Mouse (Mus musculus) cerebellum, adult 2 months (tissue): ENCODE results near the gene Tbcel. TPM values are rescaled to one million over a fixed set of nuclear protein-coding genes. Genes with fewer than 3 reads are reported as not detected.

Experiments used
- DNase-seq, 2 experiments: peaks; one replicate each; pipeline ENCODE4 v3.0.0; 2021
- H3K27ac ChIP-seq: fragments of 200-500 bp; 2 replicates; pipeline ENCODE4 v1.5.1; 2012; ENCODE audit warnings: low read length, control low read depth, inconsistent platforms; ENCODE audit not compliant: insufficient read depth
- H3K27me3 ChIP-seq: fragments of 200-500 bp; 2 replicates; pipeline ENCODE4 v1.6.1; 2012; ENCODE audit warnings: inconsistent platforms, mild to moderate bottlenecking, low read length, moderate library complexity; ENCODE audit not compliant: control insufficient read depth, insufficient read depth
- H3K4me1 ChIP-seq: fragments of 200-500 bp; 2 replicates; pipeline ENCODE4 v1.6.1; 2011; ENCODE audit warnings: low read length; ENCODE audit not compliant: control insufficient read depth, insufficient read depth
- H3K4me3 ChIP-seq: fragments of 200-500 bp; replicated peaks from 2 replicates; pipeline ENCODE3; 2011; ENCODE audit warnings: mild to moderate bottlenecking, low read depth, low read length, control low read depth; ENCODE audit not compliant: insufficient read depth
- CTCF ChIP-seq: fragments of 200-500 bp; IDR thresholded peaks from 2 replicates; pipeline ENCODE4 v1.5.1; 2011; ENCODE audit warnings: low read depth, mild to moderate bottlenecking, control low read depth, low read length, moderate library complexity, borderline replicate concordance; ENCODE audit not compliant: insufficient read depth
- POLR2A ChIP-seq: fragments of 200-500 bp; IDR thresholded peaks from 2 replicates; pipeline ENCODE4 v1.6.1; 2011; ENCODE audit warnings: low read length, control low read depth, borderline replicate concordance; ENCODE audit not compliant: insufficient read depth
- WGBS: fragments of 180-500 bp; shearing (Covaris S2); methylation state at CpG from one replicate; pipeline ENCODE4 v1.1.7; 2018; 5-methylcytosine and 5-hydroxymethylcytosine counted together
- polyA plus RNA-seq: library from polyadenylated mRNA; depleted of rRNA; stranded (reverse); fragments of >200 nt; gene quantifications from 2 replicates; pipeline ENCODE4 v1.2.3, GENCODE M21; 2012; rRNA removed

Tbcel gene
- polyA plus RNA-seq, 1 experiment: 32.8 TPM

DNA sequence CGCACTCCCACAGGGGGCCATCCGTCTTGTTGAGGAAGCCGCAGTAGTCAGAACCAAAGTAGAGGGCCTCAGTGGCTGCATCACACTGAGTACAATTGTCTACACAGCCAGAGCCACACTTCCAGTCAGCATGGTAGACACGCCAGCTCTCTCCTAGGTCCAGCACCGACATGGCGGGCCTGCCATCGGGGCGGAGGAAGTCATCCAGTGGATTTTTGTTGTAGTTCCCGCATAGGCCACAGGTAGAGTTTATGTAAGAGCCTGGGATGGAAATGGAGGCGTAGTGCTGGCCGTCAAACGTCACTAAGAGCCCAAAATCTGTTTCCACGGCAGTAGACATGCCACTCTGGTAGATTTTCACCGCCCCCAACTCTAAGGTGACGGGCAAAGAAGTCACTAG is 130.0 kb downstream of the Tbcel start:
- TF ChIP-seq POLR2A (no peak), CTCF (no peak)
- DNase-seq: no peak
- no peaks in the 10 kb centered on the region for H3K27me3 ChIP-seq
- 87% methylated on average over 15 of the region's 15 CpGs for WGBS
- no peaks in the 10 kb centered on the region for H3K4me1 ChIP-seq
- H3K4me3 ChIP-seq: no peak overlapping the region
- no peak overlapping the region for H3K27ac ChIP-seq

DNA sequence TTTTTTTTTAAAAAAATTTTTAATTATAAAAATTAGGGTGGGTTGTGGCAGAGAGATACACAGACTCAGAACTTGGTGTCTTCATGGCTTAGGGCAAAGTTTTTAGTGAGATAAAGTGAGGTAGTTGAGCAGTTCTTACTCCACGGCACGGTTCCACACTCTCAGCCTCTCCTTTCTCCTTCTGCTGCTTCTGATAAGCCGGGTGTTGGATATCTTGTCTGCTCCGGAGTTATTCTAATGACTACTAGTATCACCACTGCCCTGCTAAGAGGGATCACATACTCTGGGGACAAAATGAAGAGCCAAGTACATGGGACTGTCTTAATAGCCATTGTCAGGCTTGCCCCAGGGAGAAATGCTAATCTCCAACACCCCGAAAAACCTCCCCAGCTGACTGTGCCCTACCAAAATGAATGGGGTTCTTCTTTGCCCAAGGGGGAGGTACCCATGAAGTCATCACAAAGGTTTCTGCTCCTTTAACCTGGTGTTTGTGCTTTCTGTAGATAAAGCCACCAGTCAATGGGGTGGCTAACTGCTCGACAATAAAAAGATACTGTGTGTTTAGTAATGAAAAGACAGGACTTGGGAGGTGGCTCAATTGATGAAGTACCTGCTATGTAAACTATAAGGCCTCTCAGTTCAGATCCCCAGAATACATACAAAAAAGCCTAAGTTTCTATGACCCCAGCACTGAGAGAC is 135.8 kb downstream of the Tbcel start:
- Histone ChIP-seq H3K4me3 (no peak overlapping the region), H3K27ac (no peak overlapping the region), H3K4me1 (no peaks in the 10 kb centered on the region), H3K27me3 (no peaks in the 10 kb centered on the region)
- WGBS: 84% methylated on average over 6 of the region's 6 CpGs
- no peak for DNase-seq
- TF ChIP-seq CTCF (no peak), POLR2A (no peak)

Other genes with a start within 250 kb of the Tbcel start
- 88.8 and 92.6 TPM in 2 replicates for gene Sc5d, start 243.6 kb downstream of the Tbcel start, polyA plus RNA-seq
- gene Tecta, start 107.9 kb downstream of the Tbcel start, polyA plus RNA-seq: 0.21 and 0.23 TPM in 2 replicates